Mouse (Mus musculus) cortical plate, adult 2 months (tissue): ENCODE results near the gene Litaf. TPM values are rescaled to one million over a fixed set of nuclear protein-coding genes. Genes with fewer than 3 reads are reported as not detected.
A peak's percentile ranks its signal among the peaks of the same experiment; 100 is the strongest.

ENCODE experiments used
- H3K27ac ChIP-seq: fragments of 200-500 bp; 2 replicates; pipeline ENCODE4 v1.5.1; 2012; ENCODE audit warnings: low read length, control low read depth, inconsistent platforms; ENCODE audit not compliant: insufficient read depth
- H3K4me1 ChIP-seq: fragments of 200-500 bp; 2 replicates; pipeline ENCODE4 v1.6.1; 2011; ENCODE audit warnings: low read length; ENCODE audit not compliant: control insufficient read depth, insufficient read depth
- H3K4me3 ChIP-seq: fragments of 200-500 bp; 2 replicates; pipeline ENCODE4 v1.5.1; 2011; ENCODE audit warnings: mild to moderate bottlenecking, low read length, control low read depth; ENCODE audit not compliant: insufficient read depth
- CTCF ChIP-seq: fragments of 200-500 bp; IDR thresholded peaks from 2 replicates; pipeline ENCODE4 v1.5.1; 2011; ENCODE audit warnings: mild to moderate bottlenecking, control low read depth, low read length; ENCODE audit not compliant: insufficient read depth; ENCODE audit errors: extremely low read depth
- POLR2A ChIP-seq: fragments of 200-500 bp; IDR thresholded peaks from 2 replicates; pipeline ENCODE4 v1.6.1; 2011; ENCODE audit warnings: mild to moderate bottlenecking, low read length, control low read depth; ENCODE audit not compliant: insufficient read depth; ENCODE audit errors: extremely low read depth
- polyA plus RNA-seq: library from polyadenylated mRNA; depleted of rRNA; stranded (reverse); fragments of >200 nt; gene quantifications from 2 replicates; pipeline ENCODE4 v1.2.3, GENCODE M21; 2012

Litaf gene
- polyA plus RNA-seq, 1 experiment = 45.0 TPM

GRCm38 (mm10) chr16:11001703-11002659 is 64.0 kb downstream of the Litaf start:
- TF ChIP-seq POLR2A (no peak), CTCF (no peak)
- Histone ChIP-seq H3K4me1 (no peaks in the 10 kb centered on the region), H3K27ac (no peak overlapping the region), H3K4me3 (no peak overlapping the region)

- Histone ChIP-seq H3K27ac (no peak overlapping the region), H3K4me1 (no peaks in the 10 kb centered on the region), H3K4me3 (no peak overlapping the region)
- TF ChIP-seq CTCF = no peak
- TF ChIP-seq POLR2A = no peak
These were observed 66.1 kb downstream of the Litaf start for GRCm38 (mm10) chr16:10999809-11000208.

- no peak overlapping the region for H3K27ac ChIP-seq
- H3K4me3 ChIP-seq = no peak overlapping the region
- TF ChIP-seq POLR2A = no peak
- no peaks in the 10 kb centered on the region for H3K4me1 ChIP-seq
These were observed 67.7 kb downstream of the Litaf start for GRCm38 (mm10) chr16:10998224-10998623.

- H3K4me3 ChIP-seq = no peak overlapping the region
- no peak overlapping the region for H3K27ac ChIP-seq
- no peaks in the 10 kb centered on the region for H3K4me1 ChIP-seq
- TF ChIP-seq CTCF (no peak), POLR2A (no peak)
These were observed 69.4 kb downstream of the Litaf start for GRCm38 (mm10) chr16:10996576-10996975.

GRCm38 (mm10) chr16:10993032-10993744 is 72.8 kb downstream of the Litaf start:
- peak overlapping the region; percentile 27; the same call in 1 of the 2 replicates for H3K4me3 ChIP-seq
- 0 out of 2 replicates have a peak overlapping the region, but pooled peaks have one; percentile 26 for H3K27ac ChIP-seq
- H3K4me1 ChIP-seq = no peaks in the 10 kb centered on the region
- TF ChIP-seq POLR2A (no peak), CTCF (no peak)

GRCm38 (mm10) chr16:10992090-10993031 is 73.6 kb downstream of the Litaf start:
- Histone ChIP-seq H3K4me1 (no peaks in the 10 kb centered on the region), H3K4me3 (peak overlapping the region; percentile 27), H3K27ac (0 out of 2 replicates have a peak overlapping the region, but pooled peaks have one; percentile 26)
- TF ChIP-seq CTCF (no peak), POLR2A (no peak)

- H3K4me1 ChIP-seq = no peaks in the 10 kb centered on the region
- no peak overlapping the region; the same call in none of the 2 replicates for H3K4me3 ChIP-seq
- no peak overlapping the region for H3K27ac ChIP-seq
- TF ChIP-seq CTCF = no peak
- no peak for TF ChIP-seq POLR2A
These were observed 74.2 kb downstream of the Litaf start for GRCm38 (mm10) chr16:10991737-10992089.

- TF ChIP-seq POLR2A = no peak
- H3K27ac ChIP-seq = no peak overlapping the region
- H3K4me1 ChIP-seq = no peaks in the 10 kb centered on the region
- no peak overlapping the region for H3K4me3 ChIP-seq
These were observed 75.2 kb downstream of the Litaf start for GRCm38 (mm10) chr16:10990763-10991162.

GRCm38 (mm10) chr16:10989896-10990295 is 76.1 kb downstream of the Litaf start:
- Histone ChIP-seq H3K27ac (no peak overlapping the region), H3K4me3 (no peak overlapping the region), H3K4me1 (no peaks in the 10 kb centered on the region)
- TF ChIP-seq POLR2A (no peak), CTCF (0 out of 2 replicates have a peak, but pooled peaks have one; percentile 12)

GRCm38 (mm10) chr16:10989361-10989760 is 76.6 kb downstream of the Litaf start:
- Histone ChIP-seq H3K4me3 (no peak overlapping the region), H3K27ac (no peak overlapping the region), H3K4me1 (no peaks in the 10 kb centered on the region)
- TF ChIP-seq POLR2A (no peak), CTCF (no peak)
